Mouse (Mus musculus): ENCODE results near the gene Hdac9.
"Not testable (repeated sequence)": the region's sequence is repeated elsewhere in the genome, so short reads cannot be mapped to it uniquely, and the experiment has no call there.

The Hdac9 gene

DNA sequence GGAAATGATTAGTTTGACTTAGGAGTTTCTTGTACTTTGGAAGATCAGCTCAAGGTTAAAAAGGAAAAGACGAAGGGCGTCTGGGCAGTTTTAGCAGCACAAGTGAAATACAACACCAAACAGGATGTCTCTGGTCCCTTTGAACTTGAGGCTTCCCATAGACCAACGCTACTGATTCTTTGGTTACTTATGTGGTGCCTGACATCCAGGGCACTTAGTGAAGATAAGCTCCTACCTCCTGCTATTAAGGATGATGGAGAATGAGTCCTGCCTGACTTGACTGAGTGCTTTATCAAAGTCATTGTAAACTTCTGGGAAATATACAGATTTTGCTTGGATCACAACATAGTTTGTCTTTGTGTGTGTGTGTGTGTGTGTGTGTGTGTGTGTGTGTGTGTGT is 765.6 kb downstream of the Hdac9 start:
- no peak for DNase-seq (ENCODE audit: extremely low read depth, low read depth)

DNA sequence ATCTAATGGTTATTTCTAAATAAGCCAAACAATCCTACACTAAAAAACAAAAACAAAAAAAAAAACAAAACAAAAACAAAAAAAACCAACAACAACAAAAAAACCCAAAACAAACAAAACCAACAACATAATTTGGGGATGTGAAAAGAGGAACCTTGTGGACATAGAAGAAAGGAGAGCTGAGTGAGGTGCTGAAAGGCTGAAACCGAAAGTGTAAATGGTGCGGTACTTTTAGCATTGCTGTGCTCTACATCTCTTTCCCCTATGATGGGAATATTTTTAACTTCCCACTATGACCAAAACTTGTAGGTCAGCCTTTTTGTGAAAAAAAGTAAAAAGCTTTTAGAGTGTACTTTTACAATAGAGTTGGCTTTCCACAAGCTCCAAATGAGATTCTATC is 774.2 kb downstream of the Hdac9 start:
- DNase-seq (ENCODE audit: extremely low read depth, low read depth): no peak

DNA sequence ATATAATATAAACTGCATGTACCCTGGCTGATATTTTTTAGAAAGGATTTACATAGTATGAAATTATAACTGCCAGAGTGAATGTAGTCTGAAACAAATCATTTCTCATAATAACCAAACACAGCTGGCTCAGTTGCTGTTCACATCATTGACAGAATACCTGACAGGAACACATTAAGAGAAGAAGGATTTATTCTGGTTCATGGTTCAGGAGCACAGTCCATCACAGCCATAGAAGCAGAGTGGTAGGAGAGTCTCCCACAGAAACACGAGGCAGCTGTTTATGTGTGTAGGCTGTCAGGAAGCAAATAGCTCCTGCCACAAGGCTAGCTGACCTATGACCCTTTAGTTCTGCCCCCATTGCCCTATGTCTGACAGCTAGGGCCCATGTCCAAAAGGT is 803.6 kb downstream of the Hdac9 start:
- no peak for DNase-seq (ENCODE audit: extremely low read depth, low read depth)

- no peak for DNase-seq (ENCODE audit: extremely low read depth, low read depth)
Observed at GRCm38 (mm10) chr12:34092953-34093352, 823.9 kb downstream of the Hdac9 start.

DNA sequence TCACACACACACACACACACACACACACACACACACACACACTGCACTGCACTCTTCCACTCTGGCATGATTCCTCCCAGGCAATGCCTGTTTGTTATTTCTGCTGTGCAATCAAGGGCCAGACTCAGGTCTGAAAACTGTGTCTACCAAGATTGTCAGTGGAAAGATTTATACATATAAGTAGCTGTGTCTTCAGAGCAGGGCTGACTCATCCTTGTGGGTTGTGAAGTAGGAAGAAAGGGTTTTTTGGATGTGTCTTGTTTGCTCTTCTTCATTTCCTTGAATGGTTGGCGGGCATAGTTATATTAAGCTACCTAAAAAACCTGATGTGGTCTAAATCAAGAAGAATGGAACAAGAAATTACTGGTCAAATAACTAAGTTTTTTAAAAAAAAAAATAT is 825.0 kb downstream of the Hdac9 start:
- DNase-seq (ENCODE audit: extremely low read depth, low read depth): no peak

DNA sequence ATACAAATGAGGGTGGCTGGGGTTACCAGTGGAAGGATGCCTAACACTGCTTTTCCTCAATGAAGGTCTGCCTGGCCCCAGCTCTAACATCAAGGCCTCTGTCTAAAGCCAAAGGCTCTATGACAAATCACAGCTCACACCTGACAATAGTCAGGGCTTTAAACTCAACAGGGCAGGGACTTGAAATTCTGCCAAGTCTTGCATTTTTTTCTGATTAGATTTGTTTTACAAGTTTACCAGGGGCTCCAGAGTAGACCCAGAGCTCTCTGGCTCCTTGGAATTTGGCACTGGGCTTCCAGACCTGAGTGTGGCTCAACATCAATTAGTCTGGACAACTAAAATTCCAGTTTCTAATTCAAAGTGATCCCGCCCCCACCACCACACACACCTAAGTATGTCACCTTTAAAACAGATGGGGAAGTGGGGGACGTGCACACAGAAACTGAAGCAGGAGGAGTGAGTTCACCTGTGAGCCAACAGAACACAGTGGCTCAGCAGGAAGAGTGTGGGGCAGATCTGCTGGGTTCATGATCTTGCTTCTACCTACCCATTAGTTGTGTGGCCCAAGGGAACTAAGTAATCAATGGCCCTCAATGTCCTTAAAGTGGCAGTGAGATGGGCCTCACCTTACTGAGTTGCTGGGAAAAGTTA is 829.5 kb downstream of the Hdac9 start:
- no peak for DNase-seq (ENCODE audit: extremely low read depth, low read depth)

DNA sequence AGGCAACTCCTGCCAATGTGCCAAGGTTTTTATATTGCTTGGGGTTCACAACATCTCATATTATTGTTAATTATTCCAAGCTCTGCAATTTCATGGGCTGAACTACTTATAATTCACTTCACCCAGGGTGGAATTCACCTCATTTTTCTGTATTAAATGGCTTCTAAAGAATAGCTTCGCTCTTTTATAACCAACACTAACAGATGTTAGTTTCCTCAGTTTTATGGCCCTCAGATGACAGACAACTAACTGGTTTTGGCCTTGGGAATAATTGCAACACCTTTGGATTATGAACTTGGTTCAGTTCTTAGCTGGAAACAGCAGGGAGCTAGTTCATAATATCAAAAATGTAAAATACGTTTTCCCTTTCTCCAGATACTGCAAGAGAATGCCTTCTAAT is 839.9 kb downstream of the Hdac9 start:
- no peak for DNase-seq (ENCODE audit: extremely low read depth, low read depth)

- DNase-seq (ENCODE audit: extremely low read depth, low read depth): no peak
Observed at GRCm38 (mm10) chr12:34075805-34076509, 840.9 kb downstream of the Hdac9 start.

GRCm38 (mm10) chr12:34052508-34052907 is 864.4 kb downstream of the Hdac9 start:
- DNase-seq (ENCODE audit: extremely low read depth, low read depth): no peak

GRCm38 (mm10) chr12:34052036-34052435 is 864.9 kb downstream of the Hdac9 start:
- no peak for DNase-seq (ENCODE audit: extremely low read depth, low read depth)

DNA sequence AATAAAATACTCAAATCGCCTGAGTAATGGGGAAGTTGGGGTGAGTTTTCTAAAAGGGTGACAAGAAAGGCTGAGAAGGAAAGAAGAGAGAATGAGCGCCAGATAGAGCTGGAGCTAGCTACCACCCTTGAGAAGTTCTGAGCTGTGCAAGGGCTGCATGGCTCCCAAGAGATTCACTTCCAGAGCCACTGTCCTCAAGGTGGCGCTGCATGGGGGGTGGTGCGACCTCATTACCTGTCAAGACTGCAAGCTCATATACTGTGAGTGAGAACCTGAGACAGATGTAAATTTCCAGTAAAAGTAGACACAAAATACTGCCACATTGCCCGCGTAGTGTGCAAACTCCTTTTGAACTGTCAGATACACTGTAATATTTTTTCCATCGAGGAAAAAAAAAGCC is 865.8 kb downstream of the Hdac9 start:
- DNase-seq (ENCODE audit: extremely low read depth, low read depth): no peak

DNA sequence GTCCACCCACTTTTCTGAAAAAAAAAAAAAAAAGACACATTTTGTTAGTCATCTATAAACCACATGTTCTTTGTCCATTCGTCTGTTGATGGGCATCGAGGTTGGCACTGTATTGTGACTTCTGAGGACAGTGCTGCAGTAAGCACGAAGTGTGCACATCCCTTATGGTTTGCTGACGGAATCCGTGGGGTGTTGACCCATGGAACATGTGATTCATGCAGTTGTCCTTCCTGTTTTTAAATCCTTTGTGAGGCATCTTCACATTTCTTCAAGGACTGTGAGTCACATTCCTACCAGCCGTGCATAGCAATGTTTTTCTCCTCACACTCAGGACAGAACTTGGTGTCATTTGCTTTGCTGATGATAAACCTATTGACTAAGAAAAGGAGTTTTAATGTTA is 875.9 kb downstream of the Hdac9 start:
- no peak for DNase-seq (ENCODE audit: extremely low read depth, low read depth)

- no peak for DNase-seq (ENCODE audit: extremely low read depth, low read depth)
Observed at GRCm38 (mm10) chr12:34040061-34040460, 876.8 kb downstream of the Hdac9 start.

DNA sequence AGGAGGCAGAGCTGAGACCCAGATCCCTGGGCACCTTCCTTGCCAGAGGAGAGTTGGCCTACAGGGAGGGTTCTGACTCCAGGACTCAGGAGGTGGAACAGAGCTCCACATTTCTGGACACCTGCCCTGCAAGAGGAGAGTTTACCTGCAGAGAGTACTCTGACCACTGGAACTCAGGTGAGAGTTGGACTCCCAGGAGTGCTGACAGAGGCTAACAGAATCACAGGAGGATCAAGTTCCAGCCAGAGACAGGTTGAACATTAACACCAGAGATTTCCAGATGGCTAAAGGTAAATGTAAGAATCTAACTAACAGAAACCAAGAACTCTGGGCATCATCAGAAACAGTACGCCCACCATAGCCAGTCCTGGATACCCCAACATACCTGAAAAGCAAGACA is 907.1 kb downstream of the Hdac9 start:
- DNase-seq (ENCODE audit: extremely low read depth, low read depth): not testable (repeated sequence)
